Mouse (Mus musculus): ENCODE measurements around the gene Zdhhc11.
"Not testable (repeated sequence)": the region's sequence is repeated elsewhere in the genome, so short reads cannot be mapped to it uniquely, and the experiment has no call there.

The Zdhhc11 gene

GRCm38 (mm10) chr13:73963551-73963950 lies at the start of gene Zdhhc11:
Gene Zdhhc11 (plus strand): TSS chr13:73963851.
- DNase-seq: no peak

GRCm38 (mm10) chr13:73932201-73932600 lies 31.4 kb upstream of the Zdhhc11 start:
- no peak for DNase-seq

- DNase-seq: no peak
These were observed 26.7 kb upstream of the Zdhhc11 start for GRCm38 (mm10) chr13:73936938-73937320.

- DNase-seq: peak; percentile 96 to 98
These were observed 26.1 kb upstream of the Zdhhc11 start, which contains the start of the genes Trip13 and Brd9 for GRCm38 (mm10) chr13:73937321-73938176. Gene Trip13 (minus strand): TSS chr13:73937784. Gene Brd9 (plus strand): TSS chr13:73937811.

GRCm38 (mm10) chr13:73938177-73938560 lies 25.5 kb upstream of the Zdhhc11 start:
- DNase-seq: no peak

- DNase-seq: no peak
These were observed 24.6 kb upstream of the Zdhhc11 start for GRCm38 (mm10) chr13:73939101-73939500.

GRCm38 (mm10) chr13:73944606-73945005 lies 19.0 kb upstream of the Zdhhc11 start:
- no peak for DNase-seq

GRCm38 (mm10) chr13:73953551-73954130 lies 10.0 kb upstream of the Zdhhc11 start:
- no peak for DNase-seq

- no peak for DNase-seq
These were observed 9.0 kb upstream of the Zdhhc11 start for GRCm38 (mm10) chr13:73954666-73955065.

- DNase-seq: no peak
These were observed 8.1 kb upstream of the Zdhhc11 start for GRCm38 (mm10) chr13:73955531-73955930.

GRCm38 (mm10) chr13:73960117-73960652 lies 3.5 kb upstream of the Zdhhc11 start:
- no peak for DNase-seq

GRCm38 (mm10) chr13:73961177-73961576 lies 2.5 kb upstream of the Zdhhc11 start:
- DNase-seq: no peak

GRCm38 (mm10) chr13:73970545-73971448 lies 7.1 kb downstream of the Zdhhc11 start:
- DNase-seq: peak; percentile 41 to 44

GRCm38 (mm10) chr13:73974523-73974922 lies 10.9 kb downstream of the Zdhhc11 start:
- DNase-seq: no peak

GRCm38 (mm10) chr13:73976935-73977334 lies 13.3 kb downstream of the Zdhhc11 start:
- no peak for DNase-seq

- no peak for DNase-seq
These were observed 26.7 kb downstream of the Zdhhc11 start for GRCm38 (mm10) chr13:73990325-73990724.

- DNase-seq: no peak
These were observed 27.1 kb downstream of the Zdhhc11 start for GRCm38 (mm10) chr13:73990761-73991160.

GRCm38 (mm10) chr13:73991267-73991666 lies 27.6 kb downstream of the Zdhhc11 start:
- no peak for DNase-seq

- no peak for DNase-seq
These were observed 32.8 kb downstream of the Zdhhc11 start for GRCm38 (mm10) chr13:73996456-73996855.

- DNase-seq: no peak
These were observed 36.9 kb downstream of the Zdhhc11 start for GRCm38 (mm10) chr13:74000519-74000918.

- DNase-seq: no peak
These were observed 37.3 kb downstream of the Zdhhc11 start for GRCm38 (mm10) chr13:74000961-74001360.

GRCm38 (mm10) chr13:74001492-74001891 lies 37.8 kb downstream of the Zdhhc11 start:
- DNase-seq: no peak

GRCm38 (mm10) chr13:74006881-74007280 lies 43.2 kb downstream of the Zdhhc11 start:
- not testable (repeated sequence) for DNase-seq
